Mouse (Mus musculus): ENCODE data around the gene Ckb. TPM values are rescaled to one million over a fixed set of nuclear protein-coding genes. Genes with fewer than 3 reads are reported as not detected.
A peak's percentile ranks its signal among the peaks of the same experiment; 100 is the strongest.

The Ckb gene
- total RNA-seq, 2 experiments from 2014 or later, result 34.2 to 53.4 TPM

GRCm38 (mm10) chr12:111692899-111693298 is 20.8 kb upstream of the Ckb start:
- no peak for DNase-seq

- no peak for DNase-seq
These were observed 19.3 kb upstream of the Ckb start for GRCm38 (mm10) chr12:111691346-111691872.

- no peak for DNase-seq
These were observed 17.3 kb upstream of the Ckb start for GRCm38 (mm10) chr12:111689426-111689825.

GRCm38 (mm10) chr12:111688069-111688428 is 15.9 kb upstream of the Ckb start:
- no peak for DNase-seq

GRCm38 (mm10) chr12:111687350-111688068 is 15.4 kb upstream of the Ckb start:
- peak; percentile 82 to 88 for DNase-seq

GRCm38 (mm10) chr12:111686390-111686789 is 14.3 kb upstream of the Ckb start:
- DNase-seq, result peak; percentile 53 to 57

GRCm38 (mm10) chr12:111682806-111683205 is 10.7 kb upstream of the Ckb start:
- DNase-seq, result no peak

- no peak for DNase-seq
These were observed 9.9 kb upstream of the Ckb start for GRCm38 (mm10) chr12:111682003-111682402.

GRCm38 (mm10) chr12:111681305-111681704 is 9.2 kb upstream of the Ckb start:
- DNase-seq, result no peak

- DNase-seq, result no peak
These were observed 8.5 kb upstream of the Ckb start for GRCm38 (mm10) chr12:111680661-111681060.

GRCm38 (mm10) chr12:111678997-111679396 is 6.9 kb upstream of the Ckb start:
- DNase-seq, result no peak

GRCm38 (mm10) chr12:111678670-111678933 is 6.5 kb upstream of the Ckb start:
- no peak for DNase-seq

- DNase-seq, result peak; percentile 91 to 92
These were observed 5.9 kb upstream of the Ckb start, which contains the start of gene Trmt61a for GRCm38 (mm10) chr12:111677882-111678669. Gene Trmt61a (plus strand): TSS chr12:111678105.

GRCm38 (mm10) chr12:111677421-111677820 is 5.3 kb upstream of the Ckb start:
- peak in 1 of 2 experiments; percentile 47 for DNase-seq

GRCm38 (mm10) chr12:111675797-111676580 is 3.9 kb upstream of the Ckb start:
- DNase-seq, result no peak

GRCm38 (mm10) chr12:111674850-111675486 is 2.8 kb upstream of the Ckb start:
- no peak for DNase-seq

GRCm38 (mm10) chr12:111672581-111672980 is 443 bp upstream of the Ckb start:
- DNase-seq, result no peak

GRCm38 (mm10) chr12:111671431-111671902 is 671 bp downstream of the Ckb start:
- DNase-seq, result peak; percentile 73 to 80

GRCm38 (mm10) chr12:111670976-111671375 is 1.2 kb downstream of the Ckb start:
- no peak for DNase-seq

- DNase-seq, result peak; percentile 47 to 51
These were observed 1.7 kb downstream of the Ckb start for GRCm38 (mm10) chr12:111670371-111670971.

GRCm38 (mm10) chr12:111669961-111670360 is 2.2 kb downstream of the Ckb start:
- no peak for DNase-seq

Data from adrenal gland, postnatal 36 days (tissue).